Mouse (Mus musculus): Measurements from ENCODE around the gene Serpinb3c.
"Not testable (repeated sequence)": the region's sequence is repeated elsewhere in the genome, so short reads cannot be mapped to it uniquely, and the experiment has no call there.

Serpinb3c gene

DNA sequence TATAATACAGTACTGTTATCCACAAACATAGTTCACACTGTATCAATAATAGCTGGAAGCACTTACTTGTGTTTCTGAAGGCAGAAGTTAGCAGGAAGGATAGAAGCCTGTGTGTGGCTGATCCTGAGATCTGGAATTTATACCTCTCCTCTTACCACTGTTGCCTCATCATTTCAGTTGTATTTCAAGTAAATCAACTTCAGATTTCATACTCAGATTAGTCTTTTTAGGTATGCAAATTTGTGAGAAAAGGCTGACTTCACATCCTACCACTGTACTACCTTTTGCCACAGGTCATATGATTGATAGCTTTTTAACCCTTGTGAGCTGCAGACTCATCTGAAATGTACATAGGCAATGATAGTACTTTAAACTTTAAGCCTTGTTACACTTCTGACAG is at the start of gene Serpinb3c, which contains the start of gene Serpinb3b:
TSS of gene Serpinb3c (minus strand) at position 111 of the 400 bp plus-strand sequence.
TSS of gene Serpinb3b (minus strand) at position 101 of the 400 bp plus-strand sequence.
- not testable (repeated sequence) for DNase-seq (ENCODE audit: low read depth, low spot score)

DNA sequence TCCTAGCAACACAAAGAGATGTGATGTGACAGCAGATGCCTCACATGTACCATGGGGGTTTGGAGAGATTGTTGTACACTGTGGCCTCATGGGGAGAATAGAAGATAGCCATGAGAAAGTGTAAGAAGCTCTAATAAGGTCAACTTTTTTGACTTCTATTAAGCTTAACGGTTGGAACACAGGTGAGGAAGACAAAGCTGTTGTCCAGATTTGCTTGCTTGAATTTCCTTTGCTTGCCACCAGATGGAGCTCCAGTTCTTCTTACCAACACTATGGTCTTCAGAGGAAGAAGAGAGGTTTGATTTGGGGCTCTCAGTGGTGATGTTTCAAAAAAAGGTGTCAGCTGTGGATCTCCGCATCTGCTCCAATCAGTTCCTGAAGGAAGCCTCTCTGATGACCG is 35.0 kb downstream of the Serpinb3c start:
- not testable (repeated sequence) for DNase-seq (ENCODE audit: low read depth, low spot score)
